Mouse (Mus musculus) liver, postnatal 0 days (tissue): Measurements from ENCODE around the gene Nova1. TPM values are rescaled to one million over a fixed set of nuclear protein-coding genes. Genes with fewer than 3 reads are reported as not detected.

ENCODE experiments used
- ATAC-seq: fragments of 200-750 bp; cut with Nextera tagmentation; 2 replicates; pipeline ENCODE4 v1.8.0; 2017; ENCODE audit warnings: mild to moderate bottlenecking, moderate library complexity
- DNase-seq: peaks from one replicate; pipeline ENCODE4 v3.0.0-alpha.2; 2016
- H3K27ac ChIP-seq: fragments of 300-500 bp; sonication (generic); 2 replicates; pipeline ENCODE4 v1.5.1; 2014; ENCODE audit warnings: antibody characterized with exemption, moderate library complexity, mild to moderate bottlenecking, low read depth
- H3K27me3 ChIP-seq: fragments of 300-500 bp; sonication (generic); 2 replicates; pipeline ENCODE4 v1.6.1; 2014; ENCODE audit warnings: low read length, control low read depth, mixed read lengths; ENCODE audit not compliant: insufficient read depth
- H3K36me3 ChIP-seq: fragments of 300-500 bp; sonication (generic); replicated peaks from 2 replicates; pipeline ENCODE4 v1.6.1; 2014; ENCODE audit warnings: mild to moderate bottlenecking, control low read depth, low read length, moderate library complexity, mixed read lengths; ENCODE audit not compliant: insufficient read depth
- H3K4me1 ChIP-seq: fragments of 300-500 bp; sonication (generic); 2 replicates; pipeline ENCODE4 v1.6.1; 2014; ENCODE audit warnings: antibody characterized with exemption, mild to moderate bottlenecking, control low read depth; ENCODE audit not compliant: insufficient read depth
- H3K4me2 ChIP-seq: fragments of 300-500 bp; sonication (generic); 2 replicates; pipeline ENCODE4 v1.6.1; 2014; ENCODE audit warnings: low read depth, mild to moderate bottlenecking, low read length, moderate library complexity, mixed read lengths
- H3K4me3 ChIP-seq: fragments of 300-500 bp; sonication (generic); 2 replicates; pipeline ENCODE4 v1.5.1; 2014; ENCODE audit warnings: low read depth, low read length
- H3K9ac ChIP-seq: fragments of 300-500 bp; sonication (generic); replicated peaks from 2 replicates; pipeline ENCODE4 v1.6.1; 2014; ENCODE audit warnings: mild to moderate bottlenecking, moderate library complexity
- H3K9me3 ChIP-seq: fragments of 300-500 bp; sonication (generic); 2 replicates; pipeline ENCODE4 v1.6.1; 2016; ENCODE audit warnings: mild to moderate bottlenecking, control low read depth, low read length, mixed read lengths
- CTCF ChIP-seq: sonication (generic); IDR thresholded peaks from 2 replicates; pipeline ENCODE4 v1.5.1; 2016; ENCODE audit warnings: antibody characterized with exemption, low read depth
- EP300 ChIP-seq: IDR thresholded peaks from 2 replicates; pipeline ENCODE4 v1.6.1; 2016; ENCODE audit warnings: antibody characterized with exemption, low read depth, mild to moderate bottlenecking
- WGBS: fragments of 180-500 bp; shearing (Covaris S2); extraction: QIAGEN DNeasy Blood & Tissue Kit; methylation state at CpG from one replicate; pipeline ENCODE4 v1.1.7; 2014; ENCODE audit not compliant: insufficient replicate concordance; 5-methylcytosine and 5-hydroxymethylcytosine counted together
- polyA plus RNA-seq: library from polyadenylated mRNA; unstranded; fragments of >200 nt; fragmentation: Nextera tagmentation; extraction: Ambion mirVana; gene quantifications from 2 replicates; pipeline ENCODE4 v1.2.1, GENCODE M21; 2015

Nova1 gene
- polyA plus RNA-seq, 1 experiment from 2014 or later = 0.02 TPM

GRCm38 (mm10) chr12:46709475-46709874 is 109.3 kb downstream of the Nova1 start:
- WGBS = 61% methylated on average over 7 of the region's 7 CpGs
- DNase-seq (no peak), ATAC-seq (no peak)
- TF ChIP-seq EP300 (no peak), CTCF (no peak)
- Histone ChIP-seq H3K27ac (no peak overlapping the region), H3K4me2 (no peak overlapping the region), H3K9me3 (no peaks in the 10 kb centered on the region), H3K36me3 (no peaks in the 10 kb centered on the region), H3K4me3 (no peak overlapping the region), H3K9ac (no peak overlapping the region), H3K27me3 (no peaks in the 10 kb centered on the region), H3K4me1 (no peaks in the 10 kb centered on the region)

DNA sequence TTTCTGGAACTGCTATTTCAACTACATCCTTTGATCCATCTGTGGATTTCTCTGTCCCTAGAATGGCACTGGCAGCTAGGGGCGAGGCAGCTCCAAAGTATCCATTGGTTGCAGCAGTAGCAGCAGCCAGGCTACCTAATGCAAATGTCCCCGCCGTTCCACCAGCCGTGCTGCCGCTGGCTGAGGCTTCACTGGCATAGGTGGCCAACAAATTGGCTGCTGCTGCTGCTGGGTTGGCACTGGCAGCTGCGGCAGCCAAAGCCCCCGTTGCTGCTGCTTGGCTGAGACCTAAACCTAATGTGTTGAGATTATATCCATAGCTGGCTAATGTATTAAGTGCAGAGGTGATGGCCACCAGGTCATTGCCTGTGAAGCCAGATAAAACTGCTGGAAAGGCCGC is 118.5 kb downstream of the Nova1 start:
- H3K4me2 ChIP-seq = no peak overlapping the region
- TF ChIP-seq EP300 = no peak
- TF ChIP-seq CTCF = no peak
- H3K9me3 ChIP-seq = no peaks in the 10 kb centered on the region
- WGBS = 80% methylated on average over 8 of the region's 8 CpGs
- ATAC-seq (no peak), DNase-seq (no peak)
- H3K36me3 ChIP-seq = no peaks in the 10 kb centered on the region
- H3K9ac ChIP-seq = no peak overlapping the region
- no peaks in the 10 kb centered on the region for H3K4me1 ChIP-seq
- H3K27me3 ChIP-seq = no peaks in the 10 kb centered on the region
- H3K4me3 ChIP-seq = no peak overlapping the region
- H3K27ac ChIP-seq = no peak overlapping the region

- ATAC-seq = no peak
- Histone ChIP-seq H3K4me2 (no peak overlapping the region), H3K27me3 (no peaks in the 10 kb centered on the region), H3K9ac (no peak overlapping the region), H3K4me3 (no peak overlapping the region), H3K27ac (no peak overlapping the region), H3K4me1 (no peaks in the 10 kb centered on the region), H3K36me3 (no peaks in the 10 kb centered on the region), H3K9me3 (no peaks in the 10 kb centered on the region)
- TF ChIP-seq CTCF (no peak), EP300 (no peak)
- DNase-seq = no peak
- 65% methylated on average over 2 of the region's 2 CpGs for WGBS
Measured at GRCm38 (mm10) chr12:46676341-46676740, 142.4 kb downstream of the Nova1 start.

DNA sequence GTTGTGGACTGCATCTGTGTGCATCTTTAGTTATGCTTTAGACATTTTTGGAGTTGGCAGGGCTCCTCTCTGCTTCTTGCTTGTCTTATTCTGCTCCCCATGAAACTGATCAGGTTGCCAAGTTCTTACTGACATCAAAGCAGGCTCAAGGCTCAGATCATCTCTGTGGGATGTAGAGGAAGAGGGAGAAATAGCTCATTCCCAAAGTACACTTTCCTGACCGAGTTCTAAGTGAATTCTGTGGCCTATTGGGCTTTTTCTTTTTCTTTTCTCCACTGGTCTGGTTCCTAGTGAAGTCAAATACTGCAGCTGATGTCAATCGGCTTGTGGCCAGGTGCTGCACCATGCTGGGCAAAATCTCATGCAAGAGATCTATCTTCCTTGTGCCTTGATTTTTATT is 152.0 kb downstream of the Nova1 start:
- Histone ChIP-seq H3K36me3 (no peaks in the 10 kb centered on the region), H3K9me3 (no peaks in the 10 kb centered on the region), H3K4me2 (no peak overlapping the region), H3K4me3 (no peak overlapping the region), H3K27me3 (no peaks in the 10 kb centered on the region), H3K4me1 (no peaks in the 10 kb centered on the region), H3K9ac (no peak overlapping the region), H3K27ac (no peak overlapping the region)
- ATAC-seq (no peak), DNase-seq (no peak)
- WGBS = 37% methylated on average over 2 of the region's 2 CpGs
- TF ChIP-seq EP300 (no peak), CTCF (no peak)

GRCm38 (mm10) chr12:46646139-46646611 is 172.6 kb downstream of the Nova1 start:
- Histone ChIP-seq H3K27me3 (no peaks in the 10 kb centered on the region), H3K27ac (no peak overlapping the region), H3K4me1 (no peaks in the 10 kb centered on the region), H3K9ac (no peak overlapping the region), H3K9me3 (no peaks in the 10 kb centered on the region), H3K4me2 (no peak overlapping the region), H3K36me3 (no peaks in the 10 kb centered on the region), H3K4me3 (no peak overlapping the region)
- ATAC-seq (no peak), DNase-seq (no peak)
- TF ChIP-seq EP300 (no peak), CTCF (no peak)
- WGBS = 64% methylated on average over 5 of the region's 5 CpGs

DNA sequence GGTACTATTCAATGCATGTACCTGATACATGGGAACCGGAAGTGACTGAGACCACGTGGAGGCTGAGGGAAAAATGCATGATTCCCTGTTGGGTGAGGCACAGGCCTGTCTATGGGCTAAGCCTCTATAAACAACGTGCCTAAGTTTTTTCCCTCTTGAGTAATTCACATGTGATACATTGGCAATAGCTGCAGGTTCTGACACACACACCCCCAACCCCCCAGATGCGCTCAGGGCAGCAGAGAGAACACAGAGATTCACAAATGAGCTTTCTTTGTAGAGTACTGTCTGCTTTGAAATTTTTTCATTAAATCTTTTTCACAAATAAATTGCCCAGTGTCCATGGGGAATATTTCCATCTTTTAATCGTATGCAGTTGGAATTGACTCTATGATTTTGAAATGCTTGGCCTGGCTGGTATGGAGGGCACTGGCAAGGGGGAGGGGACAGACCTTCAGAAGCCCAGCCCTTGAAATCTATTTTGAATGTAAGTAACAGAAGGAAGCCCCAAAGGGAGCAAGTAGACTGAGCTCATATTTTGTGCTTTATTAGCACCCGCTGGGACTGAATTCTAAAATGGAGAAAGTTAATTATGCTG is 173.3 kb downstream of the Nova1 start:
- no peaks in the 10 kb centered on the region for H3K4me1 ChIP-seq
- H3K9ac ChIP-seq = no peak overlapping the region
- H3K36me3 ChIP-seq = no peaks in the 10 kb centered on the region
- ATAC-seq = no peak
- H3K27ac ChIP-seq = no peak overlapping the region
- H3K9me3 ChIP-seq = no peaks in the 10 kb centered on the region
- TF ChIP-seq EP300 = no peak
- TF ChIP-seq CTCF = no peak
- no peaks in the 10 kb centered on the region for H3K27me3 ChIP-seq
- whole genome bisulfite sequencing = 78% methylated on average over 6 of the region's 6 CpGs
- H3K4me3 ChIP-seq = no peak overlapping the region
- no peak for DNase-seq
- H3K4me2 ChIP-seq = no peak overlapping the region
